Mouse (Mus musculus): Measurements from ENCODE around the gene Gjb1. TPM values are rescaled to one million over a fixed set of nuclear protein-coding genes. Genes with fewer than 3 reads are reported as not detected.
"Not testable (repeated sequence)": the region's sequence is repeated elsewhere in the genome, so short reads cannot be mapped to it uniquely, and the experiment has no call there.

Gene Gjb1
- polyA plus RNA-seq (2014; fragmentation: Nextera tagmentation; extraction: Ambion mirVana), result 0.57 and 0.85 TPM in 2 replicates

DNA sequence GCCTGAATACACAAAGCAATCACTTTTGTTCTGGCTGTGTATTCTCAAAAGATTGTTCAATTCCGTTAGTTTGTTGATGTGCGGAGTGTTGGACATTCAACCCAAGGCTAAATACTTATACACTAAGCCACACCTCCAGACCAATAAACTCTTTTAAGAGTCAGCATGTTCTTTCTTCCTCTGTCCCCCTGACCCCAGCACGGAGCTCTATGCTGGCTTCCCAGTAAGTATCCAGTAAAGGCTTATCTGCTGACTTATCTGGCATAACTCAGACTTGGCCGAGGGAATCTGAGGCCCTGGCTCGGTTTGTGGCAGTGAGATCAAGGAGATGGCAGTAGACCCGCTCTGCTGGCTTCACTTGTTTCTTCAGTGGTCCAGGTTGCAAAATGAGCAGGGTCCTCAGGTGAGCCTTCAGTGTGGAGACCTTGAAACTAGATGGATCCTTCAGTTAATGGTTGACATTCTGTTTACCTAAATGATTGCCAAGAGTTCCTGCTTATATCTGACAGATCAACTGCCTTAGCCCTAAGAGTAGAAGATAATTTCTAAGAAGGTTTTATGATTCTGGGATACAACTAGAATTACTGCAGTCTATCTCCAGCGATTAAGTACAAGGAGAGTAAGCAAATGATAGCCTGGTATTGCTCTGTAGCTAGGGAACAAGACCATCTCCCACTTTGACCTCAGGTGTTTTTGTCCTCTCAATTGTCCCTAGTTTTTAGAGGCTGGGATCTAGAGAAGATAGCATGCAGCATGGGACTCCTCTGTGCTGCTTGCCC is at the start of gene Gjb1:
Gene Gjb1 (plus strand): TSS at position 189 of the 779 bp plus-strand sequence.
- 82% methylated on average over 7 of the region's 7 CpGs for WGBS

DNA sequence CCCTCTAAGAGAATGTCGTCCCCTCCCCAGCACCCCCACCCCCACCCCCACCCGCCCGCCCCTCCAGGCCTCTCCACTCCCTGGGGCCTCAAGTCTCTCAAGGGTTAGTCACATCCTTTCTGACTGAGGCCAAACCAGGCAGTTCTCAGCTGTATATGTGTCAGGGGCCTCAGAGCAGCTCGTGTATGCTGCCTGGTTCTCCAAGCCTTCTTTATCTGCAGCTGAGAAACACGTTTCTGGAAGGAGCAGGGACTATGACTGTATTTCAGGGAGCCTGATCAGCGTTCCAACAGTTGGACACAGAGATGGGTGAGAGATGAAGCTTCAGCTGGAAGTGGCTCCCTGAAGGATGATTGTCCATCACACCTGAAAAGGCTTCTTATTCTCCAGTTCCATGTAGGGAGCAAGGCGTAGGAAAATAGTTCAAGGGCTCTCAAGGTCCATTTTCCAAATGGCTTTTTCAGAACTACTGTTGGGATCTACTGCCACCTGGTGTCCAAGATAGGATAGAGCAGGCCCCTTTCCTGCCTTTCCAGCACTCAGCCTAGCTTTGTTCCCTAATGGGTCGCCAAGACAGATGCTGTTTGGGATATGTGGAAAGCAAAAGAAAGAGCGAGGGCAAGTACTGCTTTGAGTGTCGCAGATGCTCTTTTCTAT is 46.7 kb upstream of the Gjb1 start:
- DNase-seq (peak; percentile 85), ATAC-seq (ENCODE audit: low FRiP score, low TSS enrichment) (no peak)
- no peaks in the 10 kb centered on the region for H3K9me3 ChIP-seq (ENCODE audit: control insufficient read depth, low read length)
- H3K9ac ChIP-seq (replicated peaks; ENCODE audit: low read length), result no peak overlapping the region
- no peaks in the 10 kb centered on the region for H3K27me3 ChIP-seq (ENCODE audit: control insufficient read depth, insufficient read depth, low read length)
- H3K4me3 ChIP-seq (replicated peaks; ENCODE audit: low read depth, low read length), result no peak overlapping the region
- H3K27ac ChIP-seq (replicated peaks; ENCODE audit: low read depth, low read length), result peak overlapping the region; percentile 68
- no peaks in the 10 kb centered on the region for H3K36me3 ChIP-seq (ENCODE audit: control insufficient read depth, insufficient read depth, low read length)
- 24% methylated on average over 10 of the region's 10 CpGs for WGBS
- no peaks in the 10 kb centered on the region for H3K4me1 ChIP-seq (ENCODE audit: control insufficient read depth, insufficient read depth, low read length)
- no peak overlapping the region; the same call in 1 of the 2 replicates for H3K4me2 ChIP-seq (ENCODE audit: low read length)

More for the DNA sequence above, at the start of gene Gjb1:
- Histone ChIP-seq H3K4me3 (replicated peaks; ENCODE audit: low read depth, low read length) (no peak within 1 kb of the TSS), H3K36me3 (ENCODE audit: control insufficient read depth, insufficient read depth, low read length) (no peaks in the 10 kb centered on the region), H3K9me3 (ENCODE audit: control insufficient read depth, low read length) (no peaks in the 10 kb centered on the region), H3K4me1 (ENCODE audit: control insufficient read depth, insufficient read depth, low read length) (no peaks in the 10 kb centered on the region), H3K27me3 (ENCODE audit: control insufficient read depth, insufficient read depth, low read length) (no peaks in the 10 kb centered on the region), H3K27ac (replicated peaks; ENCODE audit: low read depth, low read length) (no peak within 1 kb of the TSS), H3K4me2 (ENCODE audit: low read length) (no peak within 1 kb of the TSS), H3K9ac (replicated peaks; ENCODE audit: low read length) (no peak within 1 kb of the TSS)
- no peak for ATAC-seq (ENCODE audit: low FRiP score, low TSS enrichment)
- DNase-seq, result no peak

DNA sequence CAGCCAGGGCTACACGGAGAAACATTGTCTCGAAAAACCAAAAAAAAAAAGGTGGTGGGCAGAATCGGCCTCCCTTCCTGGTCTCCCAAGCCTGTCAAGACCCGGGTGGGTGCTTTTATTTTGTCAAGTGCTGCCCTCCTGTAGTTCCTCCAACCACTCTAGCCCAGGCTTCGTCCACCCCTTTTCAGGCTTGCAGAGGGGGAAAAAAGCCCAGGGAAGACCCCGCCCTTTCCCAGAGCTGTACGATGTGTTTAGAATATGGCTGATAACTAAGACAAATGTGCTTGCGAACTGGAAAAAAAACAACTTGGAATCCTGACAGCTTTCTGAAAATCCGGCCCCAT is 44.2 kb upstream of the Gjb1 start:
- H3K4me2 ChIP-seq (ENCODE audit: low read length), result peak overlapping the region; percentile 54

DNA sequence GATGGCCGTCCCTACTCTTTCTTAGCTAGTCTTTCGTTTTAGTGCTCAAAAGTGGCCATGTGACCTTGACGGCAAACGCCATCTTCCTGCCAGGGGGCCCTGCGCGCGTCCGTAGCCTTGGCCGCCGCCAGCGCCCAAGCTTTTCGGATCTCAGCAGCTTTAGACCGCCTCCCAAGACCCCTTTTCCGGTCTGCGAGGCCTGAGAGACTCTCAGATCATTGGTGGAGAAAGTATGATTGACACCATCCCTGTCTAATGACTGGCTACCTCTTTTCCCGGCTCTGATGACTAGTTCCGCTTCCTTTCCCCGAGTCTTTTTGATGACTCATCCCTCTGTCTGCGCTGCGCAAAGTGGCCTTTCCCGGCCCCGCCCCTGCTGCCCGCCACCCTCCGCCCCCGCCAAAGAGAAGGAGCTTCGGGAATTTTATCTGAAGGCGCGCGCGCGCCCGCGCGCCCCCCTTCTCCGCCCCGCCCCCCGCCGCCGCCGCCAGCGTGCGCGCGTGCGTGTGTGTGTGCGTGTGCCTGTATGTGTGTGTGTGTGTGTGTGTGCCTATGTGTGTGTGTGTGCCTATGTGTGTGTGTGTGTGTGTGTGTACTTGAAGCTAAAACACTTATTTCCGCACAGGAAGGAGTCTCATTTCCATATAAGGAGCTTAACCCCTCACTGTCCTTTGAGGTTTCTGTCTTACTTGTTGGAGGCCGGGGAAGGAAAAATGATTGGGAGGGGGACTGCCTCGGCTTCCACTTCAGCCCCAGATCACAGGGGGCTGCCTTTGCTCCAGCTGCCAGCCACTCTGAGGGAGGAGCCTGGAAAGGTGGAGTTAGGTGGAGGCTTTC is 43.6 kb upstream of the Gjb1 start:
- peak; percentile 94 for ATAC-seq (ENCODE audit: low FRiP score, low TSS enrichment)
- Histone ChIP-seq H3K9ac (replicated peaks; ENCODE audit: low read length) (peak overlapping the region; percentile 42), H3K4me3 (replicated peaks; ENCODE audit: low read depth, low read length) (peak overlapping the region; percentile 32), H3K27me3 (ENCODE audit: control insufficient read depth, insufficient read depth, low read length) (no peaks in the 10 kb centered on the region), H3K9me3 (ENCODE audit: control insufficient read depth, low read length) (no peaks in the 10 kb centered on the region), H3K36me3 (ENCODE audit: control insufficient read depth, insufficient read depth, low read length) (no peaks in the 10 kb centered on the region), H3K27ac (replicated peaks; ENCODE audit: low read depth, low read length) (peak overlapping the region; percentile 90), H3K4me2 (ENCODE audit: low read length) (peak overlapping the region; percentile 54), H3K4me1 (ENCODE audit: control insufficient read depth, insufficient read depth, low read length) (no peaks in the 10 kb centered on the region)
- 24% methylated on average over 43 of the region's 49 CpGs for WGBS
- peak; percentile 91 for DNase-seq

More for the DNA sequence above, 44.2 kb upstream of the Gjb1 start:
- H3K9me3 ChIP-seq (ENCODE audit: control insufficient read depth, low read length), result no peaks in the 10 kb centered on the region
- peak overlapping the region; percentile 90 for H3K27ac ChIP-seq (replicated peaks; ENCODE audit: low read depth, low read length)
- H3K4me3 ChIP-seq (replicated peaks; ENCODE audit: low read depth, low read length), result peak overlapping the region; percentile 23; the same call in 1 of the 2 replicates
- WGBS, result 49% methylated on average over 9 of the region's 9 CpGs
- ATAC-seq (ENCODE audit: low FRiP score, low TSS enrichment) (no peak; the same call in 1 of the 2 replicates), DNase-seq (no peak)
- peak overlapping the region; percentile 39; the same call in 1 of the 2 replicates for H3K9ac ChIP-seq (replicated peaks; ENCODE audit: low read length)
- H3K4me1 ChIP-seq (ENCODE audit: control insufficient read depth, insufficient read depth, low read length), result no peaks in the 10 kb centered on the region
- no peaks in the 10 kb centered on the region for H3K27me3 ChIP-seq (ENCODE audit: control insufficient read depth, insufficient read depth, low read length)
- H3K36me3 ChIP-seq (ENCODE audit: control insufficient read depth, insufficient read depth, low read length), result no peaks in the 10 kb centered on the region

DNA sequence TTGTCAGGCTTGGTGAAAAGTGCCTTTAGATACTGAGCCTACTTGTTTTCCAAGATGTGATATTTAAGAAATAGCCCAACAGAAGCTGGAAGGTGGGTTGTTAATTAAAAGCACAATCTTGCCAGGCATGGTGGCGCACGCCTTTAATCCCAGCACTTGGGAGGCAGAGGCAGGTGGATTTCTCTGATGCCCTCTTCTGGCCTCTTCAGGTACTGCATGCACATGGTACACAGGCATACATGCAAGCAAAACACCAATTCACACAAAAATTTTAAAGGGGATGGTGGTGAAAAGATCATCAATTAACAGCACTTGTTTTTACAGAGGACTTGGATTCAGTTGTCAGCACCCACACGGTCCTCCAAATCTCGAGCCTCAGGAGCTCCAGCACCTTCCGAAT is 41.6 kb upstream of the Gjb1 start:
- no peak overlapping the region for H3K4me2 ChIP-seq (ENCODE audit: low read length)
- no peak overlapping the region for H3K27ac ChIP-seq (replicated peaks; ENCODE audit: low read depth, low read length)
- H3K9ac ChIP-seq (replicated peaks; ENCODE audit: low read length), result no peak overlapping the region
- H3K4me1 ChIP-seq (ENCODE audit: control insufficient read depth, insufficient read depth, low read length), result no peaks in the 10 kb centered on the region
- H3K27me3 ChIP-seq (ENCODE audit: control insufficient read depth, insufficient read depth, low read length), result no peaks in the 10 kb centered on the region
- DNase-seq (no peak), ATAC-seq (ENCODE audit: low FRiP score, low TSS enrichment) (no peak)
- no peaks in the 10 kb centered on the region for H3K9me3 ChIP-seq (ENCODE audit: control insufficient read depth, low read length)
- no peak overlapping the region for H3K4me3 ChIP-seq (replicated peaks; ENCODE audit: low read depth, low read length)
- WGBS, result 94% methylated on average over 5 of the region's 5 CpGs
- H3K36me3 ChIP-seq (ENCODE audit: control insufficient read depth, insufficient read depth, low read length), result no peaks in the 10 kb centered on the region

DNA sequence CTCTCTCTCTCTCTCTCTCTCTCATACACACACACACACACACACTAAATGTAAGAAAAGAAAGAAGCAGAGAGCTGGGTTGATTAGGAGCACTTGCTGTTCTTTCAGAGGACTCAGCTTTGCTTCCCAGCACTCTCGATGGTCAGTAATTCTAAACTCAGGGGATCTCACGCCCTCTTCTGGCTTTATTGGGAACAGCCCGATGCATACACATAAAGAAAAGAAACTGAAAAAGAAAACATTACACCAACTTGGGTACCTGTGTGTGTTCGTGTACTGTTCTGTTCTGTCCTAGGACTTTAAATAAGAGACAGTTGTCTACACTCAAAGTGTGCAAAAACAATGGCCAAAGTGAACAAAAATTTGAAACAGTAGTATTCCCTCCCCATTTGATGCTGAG is 37.5 kb upstream of the Gjb1 start:
- Histone ChIP-seq H3K4me1 (ENCODE audit: control insufficient read depth, insufficient read depth, low read length) (no peaks in the 10 kb centered on the region), H3K36me3 (ENCODE audit: control insufficient read depth, insufficient read depth, low read length) (no peaks in the 10 kb centered on the region), H3K9ac (replicated peaks; ENCODE audit: low read length) (no peak overlapping the region), H3K4me2 (ENCODE audit: low read length) (no peak overlapping the region), H3K27ac (replicated peaks; ENCODE audit: low read depth, low read length) (no peak overlapping the region), H3K27me3 (ENCODE audit: control insufficient read depth, insufficient read depth, low read length) (no peaks in the 10 kb centered on the region), H3K9me3 (ENCODE audit: control insufficient read depth, low read length) (no peaks in the 10 kb centered on the region), H3K4me3 (replicated peaks; ENCODE audit: low read depth, low read length) (no peak overlapping the region)
- DNase-seq (no peak), ATAC-seq (ENCODE audit: low FRiP score, low TSS enrichment) (no peak)
- WGBS, result 55% methylated on average over 4 of the region's 4 CpGs

DNA sequence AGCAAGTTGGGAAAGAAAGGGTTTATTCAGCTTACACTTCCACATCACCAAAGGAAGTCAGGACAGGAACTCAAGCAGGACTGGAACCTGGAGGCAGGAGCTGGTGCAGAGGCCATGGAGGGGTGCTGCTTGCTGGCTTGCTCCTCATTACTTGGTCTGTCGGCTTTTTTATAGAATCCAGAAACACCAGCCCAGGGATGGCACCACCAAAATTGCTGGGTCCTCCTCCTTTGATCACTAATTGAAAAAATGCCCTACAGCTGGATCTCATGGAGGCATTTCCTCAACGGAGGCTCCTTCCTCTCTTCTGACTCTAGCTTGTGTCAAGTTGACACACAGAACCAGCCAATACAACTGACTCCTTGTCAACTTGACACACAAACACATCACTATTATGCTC is 33.3 kb upstream of the Gjb1 start:
- not testable (repeated sequence) for H3K36me3 ChIP-seq (ENCODE audit: control insufficient read depth, insufficient read depth, low read length); H3K4me3 ChIP-seq (replicated peaks; ENCODE audit: low read depth, low read length); H3K27ac ChIP-seq (replicated peaks; ENCODE audit: low read depth, low read length); H3K9me3 ChIP-seq (ENCODE audit: control insufficient read depth, low read length); H3K4me2 ChIP-seq (ENCODE audit: low read length); H3K4me1 ChIP-seq (ENCODE audit: control insufficient read depth, insufficient read depth, low read length); ATAC-seq (ENCODE audit: low FRiP score, low TSS enrichment); DNase-seq; H3K9ac ChIP-seq (replicated peaks; ENCODE audit: low read length); H3K27me3 ChIP-seq (ENCODE audit: control insufficient read depth, insufficient read depth, low read length)
- 61% methylated on average over 2 of the region's 2 CpGs for WGBS

DNA sequence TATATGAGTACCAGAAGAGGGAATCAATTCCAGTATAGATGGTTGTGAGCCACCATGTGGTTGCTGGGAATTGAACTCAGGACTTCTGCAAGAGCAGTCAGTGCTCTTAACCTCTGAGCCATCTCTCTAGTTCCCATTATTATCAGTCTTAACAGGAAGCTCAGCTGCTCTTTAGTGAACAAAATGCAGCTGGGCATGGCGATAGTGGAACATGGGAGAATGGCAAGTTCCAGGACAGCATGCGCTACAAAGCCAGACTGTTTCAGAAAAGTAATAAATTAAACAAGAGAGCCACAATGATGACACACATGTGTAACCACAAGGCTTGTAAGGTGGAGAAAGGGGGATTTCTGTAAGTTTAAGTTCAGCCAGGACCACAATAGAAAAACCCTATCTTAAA is 30.7 kb upstream of the Gjb1 start:
- Histone ChIP-seq H3K9ac (replicated peaks; ENCODE audit: low read length) (no peak overlapping the region), H3K9me3 (ENCODE audit: control insufficient read depth, low read length) (no peaks in the 10 kb centered on the region), H3K4me1 (ENCODE audit: control insufficient read depth, insufficient read depth, low read length) (no peaks in the 10 kb centered on the region), H3K27ac (replicated peaks; ENCODE audit: low read depth, low read length) (no peak overlapping the region), H3K4me2 (ENCODE audit: low read length) (no peak overlapping the region), H3K36me3 (ENCODE audit: control insufficient read depth, insufficient read depth, low read length) (no peaks in the 10 kb centered on the region), H3K4me3 (replicated peaks; ENCODE audit: low read depth, low read length) (no peak overlapping the region), H3K27me3 (ENCODE audit: control insufficient read depth, insufficient read depth, low read length) (no peaks in the 10 kb centered on the region)
- 94% methylated on average over 2 of the region's 2 CpGs for WGBS
- DNase-seq (no peak), ATAC-seq (ENCODE audit: low FRiP score, low TSS enrichment) (no peak)

Measured in midbrain, embryonic 14.5 days (tissue).